In the genomic region with DNA sequence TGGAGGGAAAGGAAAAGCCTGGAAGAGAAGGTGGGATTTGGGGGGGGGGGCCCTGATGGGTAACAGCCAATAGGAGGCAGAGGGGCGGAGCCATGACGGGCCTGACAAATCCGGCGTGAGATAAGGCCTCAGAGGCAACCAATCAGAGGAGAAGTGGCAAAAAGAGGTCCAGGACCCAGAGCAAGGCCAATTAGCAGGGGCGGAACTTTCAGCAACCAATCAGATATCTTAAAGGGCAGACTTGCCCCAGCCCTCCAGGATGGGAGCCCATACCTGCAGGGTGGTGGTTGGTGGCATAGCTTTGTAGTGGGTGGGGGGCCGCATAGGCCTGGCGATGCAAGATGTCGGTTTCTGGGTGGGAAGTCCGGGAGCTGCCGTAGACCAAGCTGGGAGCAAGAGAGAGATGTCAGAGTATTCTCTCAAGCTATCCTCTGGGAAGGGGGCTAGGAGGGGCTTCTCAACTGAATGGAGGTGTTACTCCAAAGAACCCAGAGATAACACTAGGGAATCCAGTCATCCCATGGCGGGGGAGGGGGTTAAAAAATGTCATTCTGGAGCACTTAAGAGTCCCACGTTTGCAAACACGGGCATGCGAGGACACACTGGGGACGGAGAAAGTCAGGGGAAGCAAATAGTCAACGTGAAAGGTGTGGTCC, we compare ENCODE assay signal across 8 mouse cellular contexts. TPM values are rescaled to one million over a fixed set of nuclear protein-coding genes. Genes with fewer than 3 reads are reported as not detected.
DNase-seq lines count a peak whose midpoint lies in the region; ATAC-seq and TF ChIP-seq lines count a peak whose summit lies in the region.

No protein-coding gene starts in this region.

- DNase-seq in CH12.LX (ENCODE audit: extremely low read depth) (peak; percentile 96), liver (peak; percentile 79)
- peak; percentile 58 to 68 for DNase-seq in adrenal gland, postnatal 4 days (ENCODE audit: low spot score in 2 of 2)
- DNase-seq in embryonic facial prominence, embryonic 14.5 days (ENCODE audit: low spot score), result peak; percentile 97
- DNase-seq in heart, adult 9 months (ENCODE audit: low spot score in 2 of 2), result peak; percentile 73 to 86
- DNase-seq in kidney, adult 9 months, result peak; percentile 75
- DNase-seq in naive thymus-derived CD4-positive, alpha-beta T cell, adult 2 months (ENCODE audit: low read depth), result peak; percentile 49
- DNase-seq in thymus, adult 2 months, result peak; percentile 40

- in situ Hi-C loops in CH12.LX (cut with MboI; ENCODE audit: low pct_ligation_motif_present, low pct_unique_long_range_greater_than_20kb, low sequenced_read_pairs), result no loop called here

- peak overlapping the region; percentile 98 for H3K27ac ChIP-seq in CH12.LX (ENCODE audit: insufficient read depth, low read depth)
- H3K27ac ChIP-seq in embryonic facial prominence, embryonic 14.5 days (replicated peaks; ENCODE audit: low read depth, low read length), result peak overlapping the region; percentile 99
- H3K27ac ChIP-seq in thymus, adult 2 months (ENCODE audit: control insufficient read depth, insufficient read depth, low read length), result no peak overlapping the region

- no peak for TF ChIP-seq CTCF in CH12.LX (conservative IDR thresholded peaks at IDR 0.05 in 1 of 2, IDR thresholded peaks at IDR 0.05 in 1 of 2; ENCODE audit: low read depth in 2 of 2, low read length in 2 of 2)
- no peak for TF ChIP-seq CTCF in thymus, adult 2 months (IDR thresholded peaks at IDR 0.05; ENCODE audit: borderline replicate concordance, control insufficient read depth, extremely low read depth, insufficient read depth, low read length, poor library complexity)

- no peaks in the 10 kb centered on the region for H3K27me3 ChIP-seq in CH12.LX (replicated peaks)
- H3K27me3 ChIP-seq in embryonic facial prominence, embryonic 14.5 days (replicated peaks; ENCODE audit: control insufficient read depth, insufficient read depth, low read length), result no peaks in the 10 kb centered on the region
- H3K27me3 ChIP-seq in thymus, adult 2 months (ENCODE audit: control insufficient read depth, insufficient read depth, low read length), result no peaks in the 10 kb centered on the region

- H3K4me3 ChIP-seq in CH12.LX (replicated peaks in 1 of 3; ENCODE audit: low read depth in 2 of 3, low read length in 2 of 3, poor library complexity in 1 of 3), result peak overlapping the region; percentile 64 to 80 (median 65)
- peak overlapping the region; percentile 92 for H3K4me3 ChIP-seq in embryonic facial prominence, embryonic 14.5 days (ENCODE audit: low read depth, low read length)
- peak overlapping the region; percentile 57 for H3K4me3 ChIP-seq in thymus, adult 2 months (ENCODE audit: control insufficient read depth, insufficient read depth, low read length)

- peaks cover 42 to 43% of the 10 kb centered on the region in 2 experiments for H3K36me3 ChIP-seq in CH12.LX (replicated peaks in 1 of 2; ENCODE audit: control insufficient read depth in 1 of 2, insufficient read depth in 1 of 2, low read length in 1 of 2)
- peaks cover 47% of the 10 kb centered on the region for H3K36me3 ChIP-seq in embryonic facial prominence, embryonic 14.5 days (ENCODE audit: control insufficient read depth, insufficient read depth, low read length)
- H3K36me3 ChIP-seq in thymus, adult 2 months (ENCODE audit: control insufficient read depth, insufficient read depth, low read length), result peaks cover 32% of the 10 kb centered on the region

- peak overlapping the region; percentile 71 for H3K4me2 ChIP-seq in CH12.LX (ENCODE audit: insufficient read depth, low read depth, poor library complexity, severe bottlenecking)
- peak overlapping the region; percentile 80 for H3K4me2 ChIP-seq in embryonic facial prominence, embryonic 14.5 days (ENCODE audit: low read depth, low read length)

- no peak for TF ChIP-seq RAD21 in CH12.LX (IDR thresholded peaks at IDR 0.05; ENCODE audit: low read depth, low read length)

- H3K9ac ChIP-seq in CH12.LX (ENCODE audit: insufficient read depth, low read depth), result peak overlapping the region; percentile 78
- H3K9ac ChIP-seq in embryonic facial prominence, embryonic 14.5 days (ENCODE audit: low read depth, low read length), result peak overlapping the region; percentile 91

- ATAC-seq in embryonic facial prominence, embryonic 14.5 days (ENCODE audit: low read depth), result peak; percentile 41

- peaks cover 0 to 16% of the 10 kb centered on the region in 2 experiments; a peak in 2 of 4 replicates for H3K4me1 ChIP-seq in CH12.LX (ENCODE audit: control insufficient read depth in 1 of 2, insufficient read depth in 2 of 2)
- no peaks in the 10 kb centered on the region for H3K4me1 ChIP-seq in embryonic facial prominence, embryonic 14.5 days (ENCODE audit: control insufficient read depth, insufficient read depth, low read length)
- peaks cover 26% of the 10 kb centered on the region for H3K4me1 ChIP-seq in thymus, adult 2 months (replicated peaks; ENCODE audit: control insufficient read depth, insufficient read depth, low read length)

- TF ChIP-seq EP300 in CH12.LX (IDR thresholded peaks at IDR 0.05; ENCODE audit: low read length), result no peak

- peaks cover 3% of the 10 kb centered on the region for H3K79me2 ChIP-seq in CH12.LX (replicated peaks; ENCODE audit: control insufficient read depth, extremely low read depth, insufficient read depth, poor library complexity, severe bottlenecking)

- 2% methylated on average over 16 of the region's 16 CpGs for WGBS in embryonic facial prominence, embryonic 14.5 days
- 78% methylated on average over 16 of the region's 16 CpGs for WGBS in thymus, adult 2 months

- peak; percentile 60 for TF ChIP-seq POLR2A in CH12.LX (IDR thresholded peaks at IDR 0.05; ENCODE audit: low read depth, low read length)
- no peak for TF ChIP-seq POLR2A in thymus, adult 2 months (IDR thresholded peaks at IDR 0.05; ENCODE audit: control insufficient read depth, extremely low read depth, insufficient read depth, low read length, poor library complexity)

- dilution Hi-C loops in CH12.LX (cut with MboI; ENCODE audit: extremely low pct_ligation_motif_present, extremely low pct_unique_long_range_greater_than_20kb, low sequenced_read_pairs), result no loop called here

- H3K9me3 ChIP-seq in CH12.LX (replicated peaks; ENCODE audit: low read length), result no peaks in the 10 kb centered on the region
- no peaks in the 10 kb centered on the region for H3K9me3 ChIP-seq in embryonic facial prominence, embryonic 14.5 days (ENCODE audit: control insufficient read depth, low read length)

TF ChIP-seq in CH12.LX, 34 proteins besides CTCF, POLR2A, EP300 and RAD21:
- TF ChIP-seq MAZ (IDR thresholded peaks at IDR 0.05; ENCODE audit: low read depth, low read length), result 0 out of 2 replicates have a peak, but pooled peaks have one; percentile 8
- TF ChIP-seq POLR2AphosphoS2 (IDR thresholded peaks at IDR 0.05; ENCODE audit: low read depth, low read length), result no peak
- no peak for TF ChIP-seq PAX5 (IDR thresholded peaks at IDR 0.05; ENCODE audit: low read length)
- TF ChIP-seq TBP (conservative IDR thresholded peaks at IDR 0.05; ENCODE audit: low read depth, low read length), result 0 out of 2 replicates have a peak, but pooled peaks have one; percentile 56
- peak; percentile 83 for TF ChIP-seq CHD2 (IDR thresholded peaks at IDR 0.05; ENCODE audit: low read length)
- no peak for TF ChIP-seq ZC3H11A (IDR thresholded peaks at IDR 0.05; ENCODE audit: low read depth, low read length)
- no peak for TF ChIP-seq NELFE (IDR thresholded peaks at IDR 0.05; ENCODE audit: low read depth, low read length)
- no peak for TF ChIP-seq IRF4 (IDR thresholded peaks at IDR 0.05; ENCODE audit: low read depth, low read length)
- 0 out of 2 replicates have a peak, but pooled peaks have one; percentile 36 for TF ChIP-seq ELF1 (IDR thresholded peaks at IDR 0.05; ENCODE audit: low read depth, low read length)
- no peak for TF ChIP-seq MEF2A (IDR thresholded peaks at IDR 0.05; ENCODE audit: borderline replicate concordance, low read depth, low read length)
TF ChIP-seq in CH12.LX: peak in this region for 4.

RNA-seq across cellular contexts. Expression of a gene that starts 1.6 kb away (rescaled TPM):
- total RNA-seq in CH12.LX (2012; rRNA removed) (5.7 and 6.5 TPM in 2 replicates), CH12.LX (2014; rRNA removed) (1.1 and 1.2 TPM in 2 replicates)
- 18.0 and 20.5 TPM in 2 replicates for polyA plus RNA-seq in CH12.LX (2012; ENCODE audit: insufficient read length, low read depth)
- total RNA-seq in adrenal gland, postnatal 4 days (2021), result 10 to 100 TPM; 76.4 to 85.1 TPM
- 12.8 and 13.7 TPM in 2 replicates for polyA plus RNA-seq in embryonic facial prominence, embryonic 14.5 days (2014; fragmentation: Nextera tagmentation; extraction: Ambion mirVana)
- 32.7 and 43.5 TPM in 2 replicates for polyA plus RNA-seq in thymus, adult 2 months (2012; rRNA removed)

RNA-seq across cellular contexts. Expression of a gene that starts 11.2 kb away (rescaled TPM):
- total RNA-seq in CH12.LX (2012; rRNA removed) (73.2 and 86.8 TPM in 2 replicates), CH12.LX (2014; rRNA removed) (79.3 and 81.4 TPM in 2 replicates)
- polyA plus RNA-seq in CH12.LX (2012; ENCODE audit: insufficient read length, low read depth), result 72.4 and 83.9 TPM in 2 replicates
- 10 to 100 TPM; 61.1 to 71.2 TPM for total RNA-seq in adrenal gland, postnatal 4 days (2021)
- polyA plus RNA-seq in embryonic facial prominence, embryonic 14.5 days (2014; fragmentation: Nextera tagmentation; extraction: Ambion mirVana), result 59.1 and 63.3 TPM in 2 replicates
- polyA plus RNA-seq in thymus, adult 2 months (2012; rRNA removed), result 159 and 165 TPM in 2 replicates

RNA-seq across cellular contexts. Expression of a gene that starts 11.4 kb away (rescaled TPM):
- total RNA-seq in CH12.LX (2012; rRNA removed), result 7.1 and 7.6 TPM in 2 replicates
- 6.1 and 6.7 TPM in 2 replicates for total RNA-seq in CH12.LX (2014; rRNA removed)
- 7.2 and 7.7 TPM in 2 replicates for polyA plus RNA-seq in CH12.LX (2012; ENCODE audit: insufficient read length, low read depth)
- total RNA-seq in adrenal gland, postnatal 4 days (2021), result 10 to 100 TPM; 17.9 to 18.6 TPM
- 20.9 and 22.2 TPM in 2 replicates for polyA plus RNA-seq in embryonic facial prominence, embryonic 14.5 days (2014; fragmentation: Nextera tagmentation; extraction: Ambion mirVana)
- polyA plus RNA-seq in thymus, adult 2 months (2012; rRNA removed), result 32.4 and 40.5 TPM in 2 replicates

RNA-seq across cellular contexts. Expression of a gene that starts 33.3 kb away (rescaled TPM):
- 5.0 and 10.6 TPM in 2 replicates for total RNA-seq in CH12.LX (2012; rRNA removed)
- 6.6 and 7.2 TPM in 2 replicates for total RNA-seq in CH12.LX (2014; rRNA removed)
- polyA plus RNA-seq in CH12.LX (2012; ENCODE audit: insufficient read length, low read depth), result 18.5 and 19.8 TPM in 2 replicates
- total RNA-seq in adrenal gland, postnatal 4 days (2021), result 10 to 100 TPM; 58.9 to 59.7 TPM
- 50.5 and 52.3 TPM in 2 replicates for polyA plus RNA-seq in embryonic facial prominence, embryonic 14.5 days (2014; fragmentation: Nextera tagmentation; extraction: Ambion mirVana)
- 41.7 and 62.3 TPM in 2 replicates for polyA plus RNA-seq in thymus, adult 2 months (2012; rRNA removed)

RNA-seq across cellular contexts. Expression of a gene that starts 34.9 kb away (rescaled TPM):
- total RNA-seq in CH12.LX (2012; rRNA removed), result 15.5 and 18.2 TPM in 2 replicates
- total RNA-seq in CH12.LX (2014; rRNA removed), result 5.4 and 6.1 TPM in 2 replicates
- 38.9 and 41.9 TPM in 2 replicates for polyA plus RNA-seq in CH12.LX (2012; ENCODE audit: insufficient read length, low read depth)
- 100 to 1,000 TPM; 114 TPM for total RNA-seq in adrenal gland, postnatal 4 days (2021)
- 43.7 and 47.5 TPM in 2 replicates for polyA plus RNA-seq in embryonic facial prominence, embryonic 14.5 days (2014; fragmentation: Nextera tagmentation; extraction: Ambion mirVana)
- 118 and 131 TPM in 2 replicates for polyA plus RNA-seq in thymus, adult 2 months (2012; rRNA removed)

Comparison
In these comparisons a context has a peak if more than half of its experiments do, and no peak if none do; other contexts are left out.
1. DNase-seq: peak in every context shown above with its lines; median percentile 97 in embryonic facial prominence, embryonic 14.5 days; 96 in CH12.LX; 80 in heart, adult 9 months; 79 in liver; 75 in kidney, adult 9 months; 63 in adrenal gland, postnatal 4 days; 49 in naive thymus-derived CD4-positive, alpha-beta T cell, adult 2 months; 40 in thymus, adult 2 months.